Mouse (Mus musculus): Measurements from ENCODE around the gene Ric8b. TPM values are rescaled to one million over a fixed set of nuclear protein-coding genes. Genes with fewer than 3 reads are reported as not detected.

The Ric8b gene
- polyA plus RNA-seq, 1 experiment from 2014 or later: 22.2 TPM

DNA sequence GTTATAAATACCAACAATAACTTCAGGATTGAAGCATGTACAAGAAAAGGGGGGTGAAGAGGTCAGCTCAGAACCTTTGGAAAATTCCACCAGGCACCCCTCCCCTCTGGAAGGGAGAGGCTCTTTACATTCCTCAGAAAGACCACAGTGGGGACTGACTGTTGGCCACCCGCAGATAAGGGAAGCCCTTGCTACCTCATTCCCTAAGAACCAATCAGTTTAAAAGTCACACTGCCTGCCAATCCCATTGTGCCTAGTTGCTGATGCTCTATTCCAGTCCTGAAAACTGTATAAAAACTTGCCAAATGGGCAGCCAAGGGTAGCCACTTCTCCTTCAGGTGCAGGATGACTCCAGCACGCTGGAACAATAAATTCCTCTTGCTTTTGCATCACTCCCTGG, 137.5 kb downstream of the Ric8b start:
- Histone ChIP-seq H3K4me1 (ENCODE audit: control insufficient read depth, insufficient read depth, low read length) (no peaks in the 10 kb centered on the region), H3K9ac (replicated peaks; ENCODE audit: low read depth, low read length) (no peak overlapping the region), H3K9me3 (ENCODE audit: control insufficient read depth, low read depth, low read length) (no peaks in the 10 kb centered on the region), H3K27me3 (ENCODE audit: control insufficient read depth, insufficient read depth, low read length) (no peaks in the 10 kb centered on the region), H3K4me2 (replicated peaks; ENCODE audit: low read depth, low read length) (no peak overlapping the region), H3K36me3 (ENCODE audit: control insufficient read depth, insufficient read depth, low read length) (no peaks in the 10 kb centered on the region), H3K4me3 (ENCODE audit: low read depth, low read length) (no peak overlapping the region), H3K27ac (ENCODE audit: low read length) (no peak overlapping the region)
- 82% methylated on average over 2 of the region's 2 CpGs for WGBS
- ATAC-seq (ENCODE audit: insufficient number of reproducible peaks, insufficient read depth, low FRiP score, low read depth): no peak

Other genes starting within 250 kb of the Ric8b start
- gene Rfx4, start 161.6 kb upstream of the Ric8b start, polyA plus RNA-seq (2014; fragmentation: Nextera tagmentation; extraction: Ambion mirVana): not detected in 2 replicates
- 0.71 and 1.1 TPM in 2 replicates for gene Fhl4, start 184.9 kb downstream of the Ric8b start, polyA plus RNA-seq (2014; fragmentation: Nextera tagmentation; extraction: Ambion mirVana)
- gene Tmem263, start 185.0 kb downstream of the Ric8b start, polyA plus RNA-seq (2014; fragmentation: Nextera tagmentation; extraction: Ambion mirVana): 77.9 and 78.0 TPM in 2 replicates
- gene Mterf2, start 210.4 kb downstream of the Ric8b start, polyA plus RNA-seq (2014; fragmentation: Nextera tagmentation; extraction: Ambion mirVana): 14.8 and 16.8 TPM in 2 replicates

Measured in stomach, embryonic 14.5 days (tissue).